Mouse (Mus musculus): ENCODE measurements around the gene Svbp. TPM values are rescaled to one million over a fixed set of nuclear protein-coding genes. Genes with fewer than 3 reads are reported as not detected.

Gene Svbp
- polyA plus RNA-seq, 1 experiment from 2014 or later = 123 TPM

DNA sequence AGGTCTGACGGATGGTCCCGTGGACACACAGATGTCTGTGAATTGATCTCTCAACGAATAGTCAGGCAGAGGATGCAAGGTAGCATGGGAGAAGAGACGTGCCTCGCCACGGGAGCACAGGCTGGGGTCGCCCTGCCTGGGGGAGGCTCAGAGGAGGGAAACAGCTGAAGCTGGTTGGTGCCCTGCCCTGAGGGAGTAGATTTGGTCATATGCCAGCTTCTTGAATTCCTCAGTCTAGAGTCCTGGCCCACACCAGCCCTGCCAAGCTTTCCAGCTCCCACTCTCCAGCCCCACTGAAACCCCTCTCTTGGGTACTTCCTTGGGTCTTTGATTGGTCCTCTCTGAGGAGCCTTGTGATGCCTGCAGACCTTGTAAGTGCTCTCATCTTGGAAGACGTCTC, 21.6 kb downstream of the Svbp start:
- no peak overlapping the region for H3K9ac ChIP-seq (ENCODE audit: low read length)
- no peaks in the 10 kb centered on the region for H3K9me3 ChIP-seq (ENCODE audit: control insufficient read depth, low read length)
- peak; percentile 68 for ATAC-seq (ENCODE audit: low read depth)
- H3K36me3 ChIP-seq (ENCODE audit: control insufficient read depth, insufficient read depth, low read length) = no peaks in the 10 kb centered on the region
- peaks cover 3% of the 10 kb centered on the region for H3K4me1 ChIP-seq (replicated peaks; ENCODE audit: control insufficient read depth, insufficient read depth, low read length)
- 55% methylated on average over 8 of the region's 8 CpGs for WGBS
- no peak overlapping the region for H3K4me3 ChIP-seq (ENCODE audit: low read length)
- no peak overlapping the region for H3K4me2 ChIP-seq (ENCODE audit: low read depth, low read length)
- H3K27me3 ChIP-seq (ENCODE audit: control insufficient read depth, insufficient read depth, low read depth, low read length) = no peaks in the 10 kb centered on the region
- H3K27ac ChIP-seq (ENCODE audit: low read length) = no peak overlapping the region

DNA sequence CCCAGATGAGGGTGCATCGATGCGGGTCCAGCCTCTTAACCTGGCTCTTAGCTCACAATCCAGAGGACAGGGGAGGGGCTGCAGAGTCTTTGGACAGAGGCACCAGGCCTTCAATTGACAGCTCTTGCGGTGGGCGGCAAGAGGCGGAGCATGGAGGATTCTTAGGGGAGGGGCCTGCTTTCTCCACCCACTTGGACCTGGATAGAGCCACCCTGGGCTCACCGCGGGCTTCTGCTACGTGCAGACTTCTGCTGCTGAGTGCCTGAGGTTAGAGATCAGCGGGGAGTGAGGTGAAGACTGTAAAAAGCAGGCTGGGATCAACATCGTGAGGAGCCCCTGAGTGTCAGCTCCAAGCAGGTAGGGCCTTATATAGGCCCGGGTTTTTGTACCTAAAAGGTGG, 23.1 kb downstream of the Svbp start, which contains the start of gene Tmem269:
Tmem269 (minus strand) TSS at position 49 of the 400 bp plus-strand sequence.
- ATAC-seq (ENCODE audit: low read depth) = peak; percentile 49
- Histone ChIP-seq H3K9ac (ENCODE audit: low read length) (no peak within 1 kb of the TSS), H3K27me3 (ENCODE audit: control insufficient read depth, insufficient read depth, low read depth, low read length) (no peaks in the 10 kb centered on the region), H3K4me1 (replicated peaks; ENCODE audit: control insufficient read depth, insufficient read depth, low read length) (peaks cover 3% of the 10 kb centered on the region), H3K4me3 (ENCODE audit: low read length) (no peak within 1 kb of the TSS), H3K9me3 (ENCODE audit: control insufficient read depth, low read length) (no peaks in the 10 kb centered on the region), H3K27ac (ENCODE audit: low read length) (no peak within 1 kb of the TSS), H3K36me3 (ENCODE audit: control insufficient read depth, insufficient read depth, low read length) (no peaks in the 10 kb centered on the region), H3K4me2 (ENCODE audit: low read depth, low read length) (no peak within 1 kb of the TSS)
- 11% methylated on average over 11 of the region's 11 CpGs for WGBS

DNA sequence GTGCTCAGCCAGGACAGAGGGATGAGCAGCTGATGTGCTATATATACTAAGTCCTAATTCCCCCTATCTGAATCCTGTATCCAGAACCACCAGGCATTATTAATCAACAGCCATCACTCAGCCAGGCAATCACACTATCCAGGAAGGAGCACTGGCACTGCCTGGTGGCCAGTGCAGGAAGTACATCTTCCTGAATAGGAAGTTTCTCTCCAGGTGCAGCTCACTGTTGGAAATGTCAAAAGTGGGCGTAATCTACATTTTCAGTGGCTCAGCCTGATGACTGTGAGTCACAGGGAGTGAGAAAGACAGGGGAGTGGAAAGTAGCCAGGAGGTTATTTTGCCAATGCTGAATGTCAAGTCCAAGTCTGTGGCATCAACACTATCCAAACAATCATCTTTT, 28.6 kb downstream of the Svbp start:
- WGBS = 82% methylated on average over 1 of the region's 1 CpGs
- H3K27me3 ChIP-seq (ENCODE audit: control insufficient read depth, insufficient read depth, low read depth, low read length) = no peaks in the 10 kb centered on the region
- no peak for ATAC-seq (ENCODE audit: low read depth)
- no peaks in the 10 kb centered on the region for H3K4me1 ChIP-seq (replicated peaks; ENCODE audit: control insufficient read depth, insufficient read depth, low read length)
- no peak overlapping the region for H3K4me3 ChIP-seq (ENCODE audit: low read length)
- no peak overlapping the region for H3K9ac ChIP-seq (ENCODE audit: low read length)
- H3K27ac ChIP-seq (ENCODE audit: low read length) = no peak overlapping the region
- H3K9me3 ChIP-seq (ENCODE audit: control insufficient read depth, low read length) = no peaks in the 10 kb centered on the region
- no peak overlapping the region for H3K4me2 ChIP-seq (ENCODE audit: low read depth, low read length)
- H3K36me3 ChIP-seq (ENCODE audit: control insufficient read depth, insufficient read depth, low read length) = peaks cover 34% of the 10 kb centered on the region

DNA sequence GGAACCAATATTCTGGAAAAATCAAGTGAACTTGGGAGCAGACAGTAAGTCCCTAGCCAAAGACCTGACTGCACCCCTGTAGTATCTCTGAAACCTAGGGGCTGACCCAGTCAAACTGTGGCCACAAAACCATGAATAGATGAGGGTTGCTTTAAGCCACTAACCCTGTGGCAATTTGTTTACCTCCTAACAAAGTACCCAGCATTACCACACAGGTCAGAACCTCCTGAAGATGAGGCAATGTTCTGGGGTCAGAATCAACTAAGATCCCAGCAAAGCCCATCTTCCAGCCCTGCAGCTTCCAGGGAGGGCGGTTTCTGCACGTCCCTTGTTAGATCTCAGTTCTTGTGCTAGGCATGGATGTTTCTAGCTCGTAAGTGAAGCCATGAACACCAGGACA, 29.4 kb downstream of the Svbp start:
- ATAC-seq (ENCODE audit: low read depth) = no peak
- 94% methylated on average over 3 of the region's 3 CpGs for WGBS
- H3K4me1 ChIP-seq (replicated peaks; ENCODE audit: control insufficient read depth, insufficient read depth, low read length) = no peaks in the 10 kb centered on the region
- no peak overlapping the region for H3K9ac ChIP-seq (ENCODE audit: low read length)
- peaks cover 34% of the 10 kb centered on the region for H3K36me3 ChIP-seq (ENCODE audit: control insufficient read depth, insufficient read depth, low read length)
- H3K27me3 ChIP-seq (ENCODE audit: control insufficient read depth, insufficient read depth, low read depth, low read length) = no peaks in the 10 kb centered on the region
- no peaks in the 10 kb centered on the region for H3K9me3 ChIP-seq (ENCODE audit: control insufficient read depth, low read length)
- no peak overlapping the region for H3K4me2 ChIP-seq (ENCODE audit: low read depth, low read length)
- H3K27ac ChIP-seq (ENCODE audit: low read length) = no peak overlapping the region
- no peak overlapping the region for H3K4me3 ChIP-seq (ENCODE audit: low read length)

DNA sequence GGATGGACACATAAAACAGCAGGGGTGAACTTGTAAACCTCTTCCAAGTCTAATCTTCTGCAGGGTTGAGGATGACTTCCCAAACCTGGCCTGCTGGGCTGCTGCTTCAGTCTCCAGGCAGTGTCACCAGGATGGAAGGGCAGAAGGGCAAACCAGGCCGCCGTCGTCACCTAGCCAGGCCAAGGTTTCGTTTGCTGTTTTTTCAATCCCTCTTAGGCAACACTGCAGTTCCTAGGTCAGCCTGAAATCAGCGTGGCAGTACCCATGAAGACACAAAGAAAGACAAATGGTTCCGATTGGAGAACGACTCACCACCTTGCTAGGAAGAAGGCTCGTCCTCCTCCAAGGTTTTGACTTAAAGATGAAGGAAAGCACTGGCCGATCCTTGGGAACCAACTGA, 30.6 kb downstream of the Svbp start:
- no peaks in the 10 kb centered on the region for H3K27me3 ChIP-seq (ENCODE audit: control insufficient read depth, insufficient read depth, low read depth, low read length)
- H3K9ac ChIP-seq (ENCODE audit: low read length) = no peak overlapping the region
- H3K4me2 ChIP-seq (ENCODE audit: low read depth, low read length) = no peak overlapping the region
- H3K36me3 ChIP-seq (ENCODE audit: control insufficient read depth, insufficient read depth, low read length) = peaks cover 34% of the 10 kb centered on the region
- ATAC-seq (ENCODE audit: low read depth) = no peak
- H3K9me3 ChIP-seq (ENCODE audit: control insufficient read depth, low read length) = no peaks in the 10 kb centered on the region
- no peak overlapping the region for H3K27ac ChIP-seq (ENCODE audit: low read length)
- H3K4me1 ChIP-seq (replicated peaks; ENCODE audit: control insufficient read depth, insufficient read depth, low read length) = no peaks in the 10 kb centered on the region
- WGBS = 90% methylated on average over 9 of the region's 9 CpGs
- no peak overlapping the region for H3K4me3 ChIP-seq (ENCODE audit: low read length)

DNA sequence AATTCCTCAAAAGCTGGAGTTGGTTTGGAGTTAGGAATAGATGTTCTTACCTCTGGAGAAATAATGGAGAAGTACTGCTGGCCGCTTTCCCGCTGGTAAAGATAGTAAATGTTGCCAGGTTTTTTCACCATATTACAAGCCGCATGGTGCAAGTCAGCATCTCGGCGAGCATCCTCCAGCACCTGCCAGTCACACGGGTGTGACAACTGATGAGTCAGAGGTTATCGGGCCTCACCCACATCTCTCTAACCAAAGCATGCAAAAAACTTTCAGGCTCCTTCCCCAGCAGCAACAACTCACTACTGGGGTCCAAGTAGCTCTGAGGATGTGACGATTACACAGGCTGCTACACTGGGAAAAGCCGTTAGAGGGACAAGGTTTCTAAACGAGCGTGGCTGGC, 31.6 kb downstream of the Svbp start:
- peaks cover 34% of the 10 kb centered on the region for H3K36me3 ChIP-seq (ENCODE audit: control insufficient read depth, insufficient read depth, low read length)

DNA sequence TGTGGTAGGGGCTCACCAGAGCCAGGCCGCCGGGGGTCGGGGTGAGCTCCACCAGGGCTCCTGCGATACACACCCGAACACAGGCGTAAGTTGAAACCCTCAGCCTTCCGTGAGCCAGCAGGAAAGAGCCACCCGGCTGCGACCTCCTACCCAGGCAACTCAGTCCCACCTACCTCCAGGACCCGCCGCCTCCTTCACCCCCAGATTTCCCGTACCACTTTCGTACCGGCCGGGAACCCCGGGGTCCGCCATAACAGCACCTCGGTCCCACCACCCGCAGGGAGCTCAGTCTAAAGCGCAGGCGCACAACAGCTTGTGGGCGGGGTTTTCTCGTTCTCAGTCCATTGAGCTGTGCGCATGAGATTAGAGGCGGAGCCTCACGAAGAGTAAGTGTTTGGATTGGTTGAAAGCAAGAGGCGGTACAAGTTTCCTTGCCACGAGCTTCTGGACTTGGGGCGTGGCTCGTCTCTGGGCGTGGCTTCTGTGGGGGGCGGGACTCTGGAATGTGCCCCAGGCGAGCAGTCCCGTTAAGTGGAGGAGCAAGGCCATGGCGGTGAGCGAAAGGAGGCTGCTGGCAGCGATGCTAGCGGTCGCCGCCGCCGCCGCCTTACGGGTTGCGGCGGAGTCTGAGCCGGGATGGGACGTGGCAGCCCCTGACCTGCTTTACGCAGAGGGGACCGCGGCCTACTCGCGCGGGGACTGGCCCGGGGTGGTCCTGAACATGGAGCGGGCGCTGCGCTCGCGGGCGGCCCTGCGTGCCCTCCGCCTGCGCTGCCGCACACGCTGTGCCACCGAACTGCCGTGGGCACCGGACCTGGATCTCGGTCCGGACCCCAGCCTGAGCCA, 37.5 kb downstream of the Svbp start, which contains the start of the genes AU022252 and P3h1:
AU022252 (minus strand) TSS at position 303 of the 846 bp plus-strand sequence.
P3h1 (plus strand) TSS at position 506 of the 846 bp plus-strand sequence.
- Histone ChIP-seq H3K9ac (ENCODE audit: low read length) (peak within 1 kb of the TSS; percentile 91), H3K4me2 (ENCODE audit: low read depth, low read length) (peak within 1 kb of the TSS; percentile 91), H3K4me3 (ENCODE audit: low read length) (peak within 1 kb of the TSS; percentile 75), H3K27ac (ENCODE audit: low read length) (peak within 1 kb of the TSS; percentile 73), H3K27me3 (ENCODE audit: control insufficient read depth, insufficient read depth, low read depth, low read length) (no peaks in the 10 kb centered on the region), H3K4me1 (replicated peaks; ENCODE audit: control insufficient read depth, insufficient read depth, low read length) (peaks cover 7% of the 10 kb centered on the region), H3K9me3 (ENCODE audit: control insufficient read depth, low read length) (no peaks in the 10 kb centered on the region), H3K36me3 (ENCODE audit: control insufficient read depth, insufficient read depth, low read length) (peaks cover 12% of the 10 kb centered on the region)
- WGBS = under 1% methylated on average over 61 of the region's 71 CpGs
- peak; percentile 97 for ATAC-seq (ENCODE audit: low read depth)

More for the DNA sequence above, 31.6 kb downstream of the Svbp start:
- Histone ChIP-seq H3K4me3 (ENCODE audit: low read length) (no peak overlapping the region), H3K27me3 (ENCODE audit: control insufficient read depth, insufficient read depth, low read depth, low read length) (no peaks in the 10 kb centered on the region), H3K9me3 (ENCODE audit: control insufficient read depth, low read length) (no peaks in the 10 kb centered on the region), H3K4me1 (replicated peaks; ENCODE audit: control insufficient read depth, insufficient read depth, low read length) (peaks cover 5% of the 10 kb centered on the region), H3K9ac (ENCODE audit: low read length) (no peak overlapping the region), H3K4me2 (ENCODE audit: low read depth, low read length) (no peak overlapping the region), H3K27ac (ENCODE audit: low read length) (no peak overlapping the region)
- ATAC-seq (ENCODE audit: low read depth) = no peak
- WGBS = 92% methylated on average over 11 of the region's 11 CpGs

DNA sequence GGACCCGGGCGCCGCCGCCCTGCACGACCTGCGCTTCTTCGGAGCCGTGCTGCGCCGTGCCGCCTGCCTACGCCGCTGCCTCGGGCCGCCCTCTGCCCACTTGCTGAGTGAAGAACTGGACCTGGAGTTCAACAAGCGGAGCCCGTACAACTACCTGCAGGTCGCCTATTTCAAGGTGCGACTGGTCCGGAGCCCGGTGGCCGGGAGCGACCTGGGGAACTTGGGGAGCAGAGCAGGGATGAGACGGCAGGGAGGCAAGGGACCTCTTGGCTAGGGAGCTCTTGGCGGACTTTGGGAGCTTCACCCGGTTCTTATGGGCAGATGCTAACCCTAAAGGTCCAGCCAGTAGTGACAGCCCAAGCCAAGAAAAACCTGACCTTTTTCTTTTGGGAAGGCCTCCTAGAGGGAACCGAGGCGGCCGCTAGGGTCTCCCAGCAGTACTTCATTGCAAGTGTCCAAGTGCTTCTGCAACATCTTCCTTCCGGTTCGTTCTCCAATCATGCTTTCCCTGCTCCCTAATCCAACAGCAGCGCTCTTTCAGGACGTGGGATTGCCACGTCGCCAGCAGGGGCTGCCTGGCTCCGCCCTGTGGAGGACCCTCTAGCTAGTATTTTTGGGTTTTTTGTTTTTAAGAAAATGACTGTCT, 38.3 kb downstream of the Svbp start:
- H3K4me3 ChIP-seq (ENCODE audit: low read length) = peak overlapping the region; percentile 75
- 0% methylated on average over 36 of the region's 36 CpGs for WGBS
- peak overlapping the region; percentile 73 for H3K9ac ChIP-seq (ENCODE audit: low read length)
- H3K9me3 ChIP-seq (ENCODE audit: control insufficient read depth, low read length) = no peaks in the 10 kb centered on the region
- peaks cover 7% of the 10 kb centered on the region for H3K4me1 ChIP-seq (replicated peaks; ENCODE audit: control insufficient read depth, insufficient read depth, low read length)
- H3K4me2 ChIP-seq (ENCODE audit: low read depth, low read length) = peak overlapping the region; percentile 91
- H3K36me3 ChIP-seq (ENCODE audit: control insufficient read depth, insufficient read depth, low read length) = peaks cover 9% of the 10 kb centered on the region
- no peaks in the 10 kb centered on the region for H3K27me3 ChIP-seq (ENCODE audit: control insufficient read depth, insufficient read depth, low read depth, low read length)
- ATAC-seq (ENCODE audit: low read depth) = peak; percentile 47
- H3K27ac ChIP-seq (ENCODE audit: low read length) = peak overlapping the region; percentile 73

DNA sequence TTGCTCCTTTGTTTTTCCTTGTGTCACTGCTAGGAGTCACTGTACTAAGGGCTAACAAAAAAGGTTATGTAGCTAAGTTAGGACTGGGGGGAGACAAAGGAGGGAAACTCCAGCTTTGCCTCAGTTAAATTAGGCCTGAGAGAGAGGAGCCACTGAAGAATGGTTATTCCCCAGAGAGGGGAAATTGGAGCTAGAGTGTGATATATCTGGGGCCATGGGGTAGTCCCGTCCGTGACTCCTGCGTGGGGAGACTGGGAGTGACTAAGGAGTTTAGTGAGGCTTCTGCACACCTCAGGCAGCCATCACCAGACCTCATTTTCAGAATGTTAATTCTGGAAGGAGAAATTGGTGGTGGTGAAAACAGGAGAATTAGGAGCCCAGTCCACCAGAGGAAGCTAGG, 39.2 kb downstream of the Svbp start:
- ATAC-seq (ENCODE audit: low read depth) = no peak
- WGBS = 76% methylated on average over 3 of the region's 3 CpGs

More for the DNA sequence above, 39.2 kb downstream of the Svbp start:
- H3K9me3 ChIP-seq (ENCODE audit: control insufficient read depth, low read length) = no peaks in the 10 kb centered on the region
- H3K36me3 ChIP-seq (ENCODE audit: control insufficient read depth, insufficient read depth, low read length) = peaks cover 6% of the 10 kb centered on the region
- peak overlapping the region; percentile 73 for H3K9ac ChIP-seq (ENCODE audit: low read length)
- peak overlapping the region; percentile 91 for H3K4me2 ChIP-seq (ENCODE audit: low read depth, low read length)
- H3K27ac ChIP-seq (ENCODE audit: low read length) = no peak overlapping the region
- peak overlapping the region; percentile 75 for H3K4me3 ChIP-seq (ENCODE audit: low read length)
- peaks cover 8% of the 10 kb centered on the region for H3K4me1 ChIP-seq (replicated peaks; ENCODE audit: control insufficient read depth, insufficient read depth, low read length)
- no peaks in the 10 kb centered on the region for H3K27me3 ChIP-seq (ENCODE audit: control insufficient read depth, insufficient read depth, low read depth, low read length)

Measured in lung, embryonic 16.5 days (tissue).